Mouse (Mus musculus) kidney, adult 9 months (tissue): ENCODE data around the gene Cdan1.

Experiments
- DNase-seq: peaks from one replicate; pipeline ENCODE4 v3.0.0; 2022

Gene Cdan1

DNA sequence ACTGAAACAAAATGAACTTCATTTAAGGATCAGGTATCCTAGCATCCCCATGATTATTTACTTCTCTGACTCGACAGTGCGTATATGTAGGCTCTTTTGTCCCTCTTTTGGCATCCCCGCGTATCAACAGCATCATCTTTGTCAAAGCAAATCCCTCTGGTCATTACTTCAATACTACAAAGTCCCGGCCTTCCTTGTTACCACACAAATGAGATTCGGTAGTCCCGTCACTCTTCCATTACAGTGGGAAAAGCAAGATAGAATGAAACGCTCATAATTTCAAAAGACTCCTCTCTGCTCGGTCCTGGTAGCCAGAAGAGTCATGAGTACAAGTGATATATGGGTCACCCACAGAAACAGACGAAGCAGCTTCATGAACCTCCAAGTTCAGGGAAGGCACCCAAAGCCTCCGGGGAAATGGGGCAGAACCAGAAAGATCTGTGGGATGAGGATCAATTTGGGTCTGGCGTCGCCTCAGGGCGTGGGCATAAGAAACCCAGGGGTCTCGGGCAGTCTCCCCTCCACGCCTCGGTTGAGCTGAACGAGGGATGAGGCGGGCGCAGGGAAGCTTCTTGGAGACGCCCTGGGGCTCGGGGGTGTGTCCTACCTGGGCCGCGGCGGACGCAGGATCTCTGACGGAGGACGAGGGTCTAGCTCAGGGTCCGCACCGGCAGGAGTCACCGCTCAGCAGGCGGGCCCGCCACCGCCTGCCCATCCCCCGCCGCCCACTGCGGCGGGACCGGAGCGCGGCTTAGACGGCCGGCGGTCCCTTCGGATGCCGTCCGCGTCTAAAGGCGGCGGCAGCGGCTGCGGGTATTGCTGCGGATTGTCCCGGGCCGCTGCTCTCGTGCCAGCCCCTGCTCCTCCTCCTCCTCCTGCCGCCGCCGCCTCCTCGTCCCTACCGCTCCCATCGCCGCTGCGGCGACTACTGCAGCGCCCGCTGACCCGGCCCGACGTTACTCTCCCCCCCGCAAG lies at the start of gene Cdan1:
Gene Cdan1, minus strand, starts transcription at position 680 of the 975 bp plus-strand sequence.
- peak; percentile 42 for DNase-seq

DNA sequence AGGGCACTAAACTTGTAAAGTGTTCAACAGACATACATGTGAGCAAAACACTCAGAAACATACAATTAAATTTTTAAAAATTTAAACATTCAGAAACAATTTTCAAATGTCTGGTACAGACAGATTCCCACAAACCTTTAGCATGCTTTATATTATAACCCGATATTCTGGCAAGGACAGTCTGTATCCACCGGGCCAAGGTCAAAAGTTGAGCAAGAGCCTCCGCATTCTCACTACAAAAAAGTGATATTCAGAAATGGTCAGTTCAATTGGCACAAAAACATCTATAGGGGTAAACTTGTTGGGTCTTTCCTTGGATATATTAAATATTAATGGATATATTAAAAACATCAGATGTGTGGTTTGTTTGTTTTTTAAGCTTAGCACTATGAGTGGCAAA lies 46.4 kb upstream of the Cdan1 start:
- DNase-seq, result no peak

DNA sequence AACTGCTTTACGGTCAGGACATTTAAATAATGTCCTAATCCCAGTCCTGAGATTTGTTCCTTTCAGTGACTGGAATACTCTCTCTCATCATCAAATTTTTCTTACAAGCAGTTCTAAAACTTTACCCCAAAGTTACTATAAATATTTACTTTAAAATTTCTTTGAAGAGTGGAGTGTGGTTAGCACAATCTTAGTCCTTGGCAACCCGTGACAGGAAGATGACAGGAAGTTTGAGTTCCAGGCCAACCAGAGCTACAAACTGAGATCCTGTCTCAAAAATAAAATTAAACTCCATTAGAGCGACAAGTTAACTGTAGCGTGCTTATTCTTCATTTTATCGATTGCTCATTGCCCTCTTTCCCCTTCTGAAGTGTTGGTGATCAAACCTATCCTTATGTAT lies 37.7 kb upstream of the Cdan1 start:
- no peak for DNase-seq

DNA sequence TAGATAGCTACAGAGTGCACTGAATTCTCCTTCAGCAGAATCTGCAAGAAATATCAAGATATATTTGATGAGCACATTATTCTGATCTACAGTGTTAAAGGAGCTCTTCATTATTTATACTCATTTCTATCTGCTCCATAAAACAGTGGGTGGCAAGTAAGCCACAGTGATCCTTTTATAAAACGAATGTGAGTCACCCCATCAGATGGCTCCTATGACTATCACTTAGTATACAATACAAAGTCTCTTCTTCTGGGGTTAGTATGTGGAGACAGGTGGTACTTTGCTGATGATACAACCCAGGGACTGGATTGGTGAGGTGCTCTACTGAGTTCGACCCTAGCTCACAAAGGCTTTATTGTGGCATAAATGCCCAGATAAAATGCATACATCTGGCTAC lies 23.3 kb upstream of the Cdan1 start:
- DNase-seq, result no peak

DNA sequence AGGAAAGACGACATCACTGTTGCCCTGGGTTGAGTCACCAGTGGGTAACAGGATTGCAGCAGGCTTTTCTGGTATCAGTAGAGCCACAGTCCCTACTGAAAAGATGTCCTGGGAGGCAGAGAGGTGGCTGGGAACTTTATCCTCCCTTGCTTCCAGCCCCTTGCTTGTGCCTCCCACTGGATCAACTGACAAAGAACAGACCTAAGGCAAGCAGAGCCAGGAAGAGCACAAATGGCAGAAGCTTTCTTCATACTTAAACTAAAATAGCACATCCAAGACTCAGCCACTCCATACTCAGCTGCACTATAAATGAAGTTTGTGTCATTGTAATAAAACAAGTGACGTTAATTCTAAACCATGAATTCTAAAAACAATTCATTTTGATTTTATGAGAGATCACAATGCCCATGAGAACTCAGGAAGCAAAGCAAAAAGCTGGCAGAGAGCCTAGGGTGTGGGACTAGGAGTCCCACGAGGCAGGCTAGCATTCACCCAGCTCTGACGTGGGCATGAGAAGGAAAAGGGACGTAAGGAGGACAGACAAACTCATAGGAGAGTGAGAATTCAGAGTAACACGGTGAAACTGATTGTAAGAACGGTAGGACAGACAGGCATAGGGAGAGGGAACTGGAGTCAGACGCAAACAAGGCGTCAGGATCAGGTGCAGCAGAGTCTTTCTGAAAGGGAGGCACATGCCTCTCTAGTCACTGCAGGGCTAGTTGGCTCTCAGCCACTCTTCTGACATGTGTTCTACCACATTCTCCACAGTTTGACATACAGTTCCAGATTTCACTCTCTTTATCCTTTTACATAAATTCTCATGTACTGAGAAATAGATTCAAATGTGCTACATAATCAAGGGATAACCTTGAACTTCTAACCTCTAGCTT lies 21.8 kb upstream of the Cdan1 start:
- DNase-seq, result no peak

DNA sequence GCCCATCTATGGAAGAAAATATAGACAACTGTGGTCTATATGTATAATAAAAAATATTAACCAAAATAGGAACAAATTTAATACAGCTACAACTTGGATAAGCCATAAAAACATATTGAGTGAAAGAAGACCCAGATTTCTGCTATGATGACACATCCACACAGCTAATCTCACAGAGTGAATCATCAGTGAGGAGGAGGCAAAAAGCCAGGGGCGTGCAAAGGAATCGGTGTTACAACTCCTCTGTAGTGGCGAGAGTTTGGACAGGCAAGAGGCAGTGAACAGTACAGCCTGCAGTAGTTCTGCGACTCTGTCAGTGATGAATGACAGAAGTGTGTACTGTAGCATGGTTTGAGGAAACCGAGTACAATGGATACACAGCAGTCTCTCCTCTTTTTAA lies 17.4 kb upstream of the Cdan1 start:
- no peak for DNase-seq

DNA sequence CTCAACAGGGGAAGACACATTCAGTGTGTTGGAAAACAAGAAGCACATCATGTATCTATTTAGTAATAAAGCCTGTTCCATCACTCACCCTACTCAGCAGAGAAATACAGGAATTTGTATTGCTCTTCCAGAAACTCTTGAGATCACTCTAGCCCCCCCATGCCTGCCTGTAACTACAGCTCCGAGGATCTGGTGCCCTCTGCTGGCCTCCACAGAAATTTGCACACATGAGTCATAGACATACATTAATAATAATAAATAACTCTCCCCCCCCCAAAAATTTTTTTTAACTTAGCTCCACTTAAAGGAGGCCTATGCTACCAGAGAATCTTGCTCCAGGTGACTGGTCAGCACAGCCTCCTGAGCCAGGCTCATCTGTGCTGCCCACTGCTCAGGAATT lies 16.6 kb upstream of the Cdan1 start:
- no peak for DNase-seq

DNA sequence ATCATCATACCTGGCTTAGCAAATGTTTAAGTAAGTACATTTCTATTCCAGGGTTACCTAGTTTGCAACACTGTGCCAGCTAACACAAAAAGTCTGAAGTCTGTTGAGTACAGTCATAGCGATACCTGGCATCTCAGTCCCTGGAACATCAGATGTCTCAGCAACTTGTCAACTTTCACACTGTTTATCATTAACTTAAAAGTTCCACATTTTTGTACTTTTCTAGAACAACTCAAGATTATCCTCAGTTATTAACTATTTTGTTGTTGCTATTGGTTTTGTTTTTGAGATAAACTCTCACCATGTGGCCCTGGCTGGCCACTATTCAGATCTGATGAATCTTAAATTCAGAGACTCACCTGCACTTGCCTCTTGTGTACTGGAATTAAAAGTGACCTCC lies 13.5 kb upstream of the Cdan1 start:
- DNase-seq, result peak; percentile 50

DNA sequence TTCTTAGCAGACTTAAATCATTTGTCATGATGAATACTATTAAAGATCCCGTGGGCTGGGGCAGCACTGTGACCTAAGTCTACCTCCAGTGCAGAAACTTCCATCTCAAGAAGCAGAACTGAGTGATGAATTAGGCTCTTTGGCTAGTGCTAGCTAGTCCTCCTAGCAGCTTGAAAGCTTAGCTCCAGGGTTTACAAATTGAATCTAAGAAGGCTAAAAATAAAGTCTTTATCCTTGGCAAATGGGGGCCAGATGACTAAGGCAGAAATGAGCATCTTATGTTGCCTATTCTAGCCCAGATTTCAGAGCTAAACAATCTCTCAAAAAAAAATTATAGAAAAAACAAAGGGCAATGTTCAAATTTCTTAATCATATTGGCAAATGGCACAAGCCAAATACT lies 10.8 kb upstream of the Cdan1 start:
- no peak for DNase-seq

DNA sequence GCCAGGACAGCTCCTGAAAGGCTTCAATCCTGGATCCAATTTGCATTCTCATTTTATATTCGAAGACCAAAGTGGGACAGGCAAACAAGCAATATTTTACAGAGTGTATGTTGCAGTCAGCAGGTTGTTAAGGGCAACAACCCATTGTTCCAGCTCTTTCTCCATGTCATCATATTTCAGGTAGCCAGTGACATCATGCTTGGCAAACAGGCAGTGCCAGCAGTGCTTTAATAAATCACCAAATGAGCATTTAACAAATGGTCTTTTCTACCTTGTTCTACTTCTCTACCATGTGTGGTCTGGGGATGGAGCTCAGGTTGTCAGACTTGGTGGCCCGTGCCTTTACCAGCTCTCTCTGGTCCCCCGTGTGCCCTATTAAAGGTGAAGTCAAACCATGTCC lies 8.2 kb upstream of the Cdan1 start:
- peak; percentile 76 for DNase-seq

DNA sequence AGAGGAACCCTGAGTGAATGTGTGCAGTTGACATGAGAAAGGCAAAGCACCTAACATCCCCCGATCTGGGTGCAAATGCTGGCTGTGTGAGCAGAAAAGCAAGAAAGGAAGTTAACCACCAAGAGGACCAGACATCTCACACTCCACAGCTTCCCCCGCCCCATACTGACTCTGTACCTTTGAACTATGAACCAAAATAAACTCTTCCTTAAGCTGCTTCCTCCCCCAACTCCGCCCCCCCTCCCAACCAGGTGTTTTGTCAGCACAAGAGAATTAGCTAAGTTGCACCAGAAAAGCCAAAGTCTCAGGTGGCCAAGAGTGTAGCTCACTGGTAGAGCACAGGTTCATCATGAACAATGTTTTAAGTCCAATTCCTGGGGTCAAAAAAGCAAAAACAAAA lies 3.2 kb upstream of the Cdan1 start:
- peak; percentile 60 for DNase-seq

DNA sequence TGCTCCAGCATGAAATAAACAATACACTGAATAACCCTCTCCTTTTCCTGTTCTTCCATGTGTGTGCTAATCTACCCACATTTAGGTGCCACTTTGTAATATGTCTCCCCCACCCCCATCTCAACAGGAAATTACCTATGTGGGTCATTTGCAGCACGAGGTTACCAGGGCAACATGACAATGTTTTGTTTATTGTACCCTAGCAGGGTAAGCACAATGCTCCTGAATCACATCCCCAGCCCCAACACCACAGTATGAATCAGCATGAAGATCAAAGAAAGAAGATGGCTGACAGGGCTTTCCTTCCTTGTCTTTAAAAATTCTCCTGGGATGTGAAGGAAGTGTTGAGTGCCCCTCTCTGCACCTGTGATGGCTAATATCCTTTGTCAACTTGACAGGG lies 2.7 kb upstream of the Cdan1 start:
- no peak for DNase-seq

DNA sequence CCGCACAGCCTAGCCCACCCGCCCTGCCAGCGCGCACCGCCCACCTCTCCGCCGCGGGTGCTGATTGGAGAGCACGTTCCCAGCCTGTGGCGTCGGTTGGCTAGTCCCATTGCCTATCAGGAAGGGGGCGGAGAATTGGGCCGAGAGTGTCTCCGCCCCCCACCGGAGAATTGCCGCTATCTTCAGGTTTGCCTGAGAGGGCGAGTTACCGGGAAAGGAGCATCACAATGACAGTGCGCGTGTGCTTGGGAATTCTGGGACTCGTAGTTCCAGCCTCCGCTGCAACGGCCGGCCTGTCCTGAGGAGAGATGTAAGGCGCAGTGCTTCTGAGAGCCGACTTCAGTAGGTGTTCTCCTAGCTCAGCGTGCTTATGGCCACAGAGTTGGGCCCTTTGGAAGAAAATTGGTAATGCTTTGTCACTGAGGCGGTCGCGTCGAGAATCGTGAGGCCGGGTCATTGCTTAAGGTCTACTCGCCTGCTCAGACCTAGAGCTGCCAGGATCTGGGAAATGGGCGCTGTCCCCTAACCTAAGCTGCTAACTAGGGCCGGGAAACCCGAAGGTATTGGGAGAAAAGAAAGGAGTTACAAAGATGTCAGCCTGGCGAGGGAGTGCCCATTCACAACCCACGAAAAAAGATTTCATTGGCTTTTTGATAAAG lies 625 bp upstream of the Cdan1 start, which contains the start of gene Ttbk2:
Gene Ttbk2, minus strand, starts transcription at position 181 of the 659 bp plus-strand sequence.
- peak; percentile 99 for DNase-seq

DNA sequence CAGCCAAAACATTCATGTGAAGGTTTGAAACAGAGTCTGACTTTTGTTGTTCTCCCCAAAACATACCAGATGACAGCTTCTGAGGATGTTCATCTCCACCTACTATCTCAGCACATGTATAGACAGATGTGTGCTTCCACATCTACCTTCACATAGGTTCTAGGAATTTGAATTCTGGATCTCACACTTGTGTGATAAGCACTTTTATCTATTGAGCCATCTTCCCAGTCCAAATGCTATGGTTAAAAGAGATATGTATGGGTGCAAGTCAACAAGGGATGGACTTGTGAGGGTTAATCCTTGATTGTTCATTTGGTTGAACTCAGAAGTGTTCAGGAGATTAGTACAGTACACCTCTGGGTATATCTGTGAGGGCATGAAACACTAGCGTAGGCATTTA lies 4.6 kb downstream of the Cdan1 start:
- DNase-seq, result no peak

DNA sequence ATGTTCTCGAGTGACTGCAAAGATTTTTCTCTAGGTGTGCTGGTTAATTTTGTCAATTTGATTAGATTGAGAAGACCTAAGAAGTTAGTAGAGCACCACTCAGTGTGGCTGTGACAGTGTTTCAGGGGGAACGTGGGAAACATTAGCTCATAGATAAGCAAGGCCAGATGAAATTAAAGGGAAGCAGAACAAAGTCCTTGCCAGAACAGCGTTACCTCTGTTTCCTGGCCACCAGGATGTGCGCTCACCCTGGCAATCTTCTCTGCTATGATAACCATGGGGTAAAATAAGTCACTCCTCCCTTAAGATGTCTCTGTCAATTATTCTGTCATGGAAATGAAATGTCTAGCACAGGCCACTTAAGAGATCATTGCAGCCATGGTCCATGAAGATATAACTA lies 5.9 kb downstream of the Cdan1 start:
- DNase-seq, result no peak

DNA sequence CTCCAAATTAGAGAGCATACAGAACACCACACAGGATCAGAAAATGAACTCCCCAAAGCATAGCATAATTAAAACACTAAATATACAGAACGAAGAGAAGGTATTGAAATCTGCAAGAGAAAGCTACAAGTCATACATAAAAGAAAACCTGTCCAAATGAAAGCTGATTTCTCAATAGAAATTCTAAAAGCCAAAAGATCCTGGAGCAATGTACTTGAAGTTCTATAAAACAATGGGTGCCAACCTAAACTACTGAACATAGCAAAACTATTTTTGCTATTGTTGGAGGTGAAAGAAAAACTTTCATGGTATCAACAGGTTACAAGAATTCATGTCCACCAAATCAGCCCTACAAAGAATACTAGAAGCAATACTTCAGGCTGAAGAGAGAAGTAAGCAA lies 8.7 kb downstream of the Cdan1 start:
- no peak for DNase-seq

DNA sequence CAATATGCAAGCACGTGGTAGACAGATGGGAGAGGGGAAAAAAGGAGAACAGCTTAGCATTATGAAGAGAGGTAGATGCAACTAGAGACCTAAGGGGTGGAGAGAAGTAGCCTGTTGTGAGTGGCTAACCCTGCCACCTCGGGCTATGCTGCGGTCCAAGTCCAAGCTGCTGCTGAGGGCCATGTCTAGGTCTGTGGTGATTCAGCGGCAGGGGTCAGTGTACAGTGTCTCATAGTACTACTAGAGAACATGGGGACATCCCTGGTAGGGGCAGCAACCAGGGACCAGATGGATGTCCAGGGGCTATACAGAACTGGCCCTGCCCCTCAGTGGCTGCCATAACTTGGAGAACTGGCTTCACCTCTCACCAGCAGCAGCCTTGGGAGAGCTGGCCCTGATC lies 14.8 kb downstream of the Cdan1 start:
- DNase-seq, result no peak

DNA sequence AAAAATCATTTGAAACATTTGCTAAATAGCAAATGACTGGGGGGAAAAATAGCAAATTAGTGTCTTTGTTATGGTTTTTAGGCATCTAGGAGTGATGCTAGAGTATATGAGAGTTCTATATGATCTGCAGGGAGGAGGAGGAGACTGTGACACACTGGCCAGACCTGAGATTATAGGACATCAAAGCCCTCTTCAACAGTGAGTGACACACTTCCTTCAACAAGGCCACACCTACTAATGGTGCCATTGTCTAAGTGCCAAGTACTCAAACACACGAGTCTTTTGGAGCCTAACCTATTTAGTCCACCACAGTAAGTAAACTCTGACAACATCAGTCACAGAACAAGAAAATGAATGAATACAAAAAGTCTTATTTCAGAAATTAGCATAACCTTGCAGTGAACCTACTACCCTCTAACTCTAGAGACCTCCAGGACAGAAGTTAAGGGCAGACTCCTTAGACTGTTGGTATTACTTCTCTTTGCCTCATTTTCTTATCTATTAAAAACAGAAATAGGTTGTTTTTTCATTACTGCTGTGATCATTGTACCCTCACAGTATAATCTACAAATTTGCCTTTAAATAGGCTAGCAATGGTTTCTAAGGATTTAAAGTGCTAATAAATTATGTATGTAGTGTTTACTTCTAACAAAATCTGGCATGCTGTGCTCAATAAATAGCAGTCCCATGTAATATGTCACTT lies 22.8 kb downstream of the Cdan1 start:
- no peak for DNase-seq

DNA sequence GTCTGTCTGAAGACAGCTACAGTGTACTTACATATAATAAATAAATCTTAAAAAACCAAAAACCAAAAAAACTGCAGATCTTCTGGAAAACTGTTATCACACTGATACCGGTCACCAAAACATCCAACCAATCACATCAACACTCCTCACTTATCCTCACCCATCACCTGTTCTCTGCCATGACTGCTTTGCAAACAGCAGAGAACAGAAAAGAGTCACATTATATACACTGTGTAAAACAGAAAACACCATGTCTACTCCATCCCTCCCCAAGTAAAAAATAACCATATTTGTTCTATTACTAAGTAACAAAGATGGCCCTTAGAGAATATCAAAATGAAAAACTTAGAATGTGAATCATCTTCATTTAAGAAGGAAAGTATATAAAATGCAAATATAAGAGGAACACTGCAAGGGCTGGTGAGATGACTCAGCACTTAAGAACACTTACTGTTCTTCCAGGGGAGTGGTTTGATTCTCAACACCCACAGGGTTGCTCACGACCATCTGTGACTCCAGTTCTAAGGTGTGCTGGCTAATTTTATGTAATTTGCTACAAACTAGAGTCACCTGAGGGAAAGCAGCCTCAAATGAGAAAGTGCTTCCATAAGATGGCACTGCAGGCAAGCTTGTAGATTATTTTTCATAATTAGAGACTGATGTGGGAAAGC lies 79.5 kb downstream of the Cdan1 start:
- no peak for DNase-seq

DNA sequence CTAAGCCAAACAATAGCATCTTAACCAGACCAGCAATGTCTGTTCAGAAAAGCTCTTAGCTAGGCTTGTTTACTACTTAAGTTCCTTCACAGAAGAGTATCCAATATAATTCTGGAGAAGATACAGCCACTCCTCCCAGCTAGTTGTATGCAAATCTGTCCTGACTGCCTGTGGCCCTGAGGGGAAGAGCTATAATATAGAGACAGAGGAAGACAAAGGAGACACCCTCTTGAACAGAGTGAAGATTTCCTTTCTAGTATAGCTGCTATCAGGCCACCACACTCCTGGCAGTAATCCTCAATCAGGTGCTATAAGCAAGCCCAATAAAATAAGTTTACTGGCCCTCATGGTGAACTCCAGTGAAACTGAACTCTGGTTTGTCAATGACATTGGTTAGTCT lies 88.0 kb downstream of the Cdan1 start:
- DNase-seq, result no peak

DNA sequence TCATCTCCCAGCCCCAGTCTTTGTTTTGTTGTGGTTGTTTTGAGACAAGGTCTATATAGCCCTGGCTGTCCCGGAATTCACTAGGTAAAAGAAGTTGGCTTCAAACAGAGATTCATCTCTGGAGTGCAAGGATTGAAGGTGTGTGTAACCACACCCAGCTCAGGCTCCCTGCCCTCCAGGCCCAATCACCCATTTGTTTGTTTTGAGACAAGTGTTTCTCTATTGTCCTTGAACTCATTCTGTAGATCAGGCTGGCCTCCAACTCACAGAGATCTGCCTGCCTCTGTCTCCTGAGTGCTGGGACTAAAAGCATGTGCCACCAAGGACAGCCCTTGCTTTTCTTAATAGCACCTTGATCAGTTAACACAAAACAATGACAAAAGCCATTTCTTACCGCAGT lies 101.9 kb downstream of the Cdan1 start:
- no peak for DNase-seq

DNA sequence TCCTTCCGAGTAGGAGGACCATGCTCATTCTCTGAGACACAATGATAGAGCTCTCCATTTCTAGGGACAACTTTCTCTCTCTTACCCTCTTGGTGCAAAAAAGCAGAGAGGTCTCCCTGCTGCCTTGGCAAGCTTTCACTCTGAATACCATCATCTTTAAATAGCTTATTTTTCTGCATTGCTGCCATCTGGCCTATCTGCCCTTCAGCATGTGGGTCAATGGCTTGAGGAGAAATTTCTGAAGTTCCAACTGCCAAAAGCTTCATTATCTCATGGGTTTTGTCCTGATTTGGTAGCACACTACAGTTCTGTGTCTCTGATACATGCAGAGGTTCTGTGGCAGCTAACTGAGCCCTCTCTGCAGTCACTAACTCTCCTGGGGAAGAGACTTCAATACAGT lies 104.4 kb downstream of the Cdan1 start:
- DNase-seq, result no peak
